21 mouse cellular contexts compared by ENCODE assay signal in genomic region chr10:114972364-114972763, GRCm38 (mm10).
DNase-seq lines count a peak whose midpoint lies in the region; TF ChIP-seq lines count a peak whose summit lies in the region.
"Had no signal": no experiment of that assay in that cellular context is flagged by ENCODE, and none has a peak within 500 bp of the region (broad histone marks: within the 10 kb centered on the region; RNA-seq: fewer than 3 reads in every experiment).

No protein-coding gene starts in this region.

- peak; percentile 40 for DNase-seq in CH12.LX (ENCODE audit: extremely low read depth)
- DNase-seq in brain, adult 2 months (ENCODE audit: low read depth, low spot score), result peak; percentile 54
- peak; percentile 28 for DNase-seq in telencephalon, adult 2 months (ENCODE audit: low read depth, low spot score)
- DNase-seq in limb, embryonic 10.5 days (ENCODE audit: low spot score), result no peak
- DNase-seq in gastrocnemius, postnatal 25 days, result no peak
- DNase-seq: adrenal gland, adult 8-10 months; adrenal gland, postnatal 14 days; adrenal gland, postnatal 36 days; cerebellum, adult 11 months; cerebellum, adult 18-20 months; cerebellum, adult 8-10 months; cerebellum, adult 9-11 months; cerebellum, postnatal 14 days; cerebellum, postnatal 36 days; embryo, embryonic 11 days had no signal

- TF ChIP-seq CTCF in CH12.LX (conservative IDR thresholded peaks at IDR 0.05 in 1 of 2, IDR thresholded peaks at IDR 0.05 in 1 of 2; ENCODE audit: low read depth in 2 of 2, low read length in 2 of 2), result no peak

- no peaks in the 10 kb centered on the region for H3K27me3 ChIP-seq in CH12.LX (replicated peaks)
- H3K27me3 ChIP-seq in limb, embryonic 10.5 days (ENCODE audit: low read depth, poor library complexity, severe bottlenecking), result no peaks in the 10 kb centered on the region
- H3K27me3 ChIP-seq: embryonic facial prominence, embryonic 13.5 days; embryonic facial prominence, embryonic 15.5 days; forebrain, embryonic 12.5 days had no signal

- no peak for TF ChIP-seq RAD21 in CH12.LX (IDR thresholded peaks at IDR 0.05; ENCODE audit: low read depth, low read length)

- H3K9me3 ChIP-seq in CH12.LX (replicated peaks; ENCODE audit: low read length), result no peaks in the 10 kb centered on the region
- H3K9me3 ChIP-seq in limb, embryonic 10.5 days (replicated peaks), result no peaks in the 10 kb centered on the region
- H3K9me3 ChIP-seq: embryonic facial prominence, embryonic 13.5 days; embryonic facial prominence, embryonic 15.5 days; forebrain, embryonic 10.5 days; forebrain, embryonic 12.5 days had no signal

- no peak overlapping the region for H3K4me3 ChIP-seq in CH12.LX (replicated peaks in 1 of 3; ENCODE audit: low read depth in 2 of 3, low read length in 2 of 3, poor library complexity in 1 of 3)
- no peak overlapping the region for H3K4me3 ChIP-seq in limb, embryonic 10.5 days
- H3K4me3 ChIP-seq: embryonic facial prominence, embryonic 13.5 days; embryonic facial prominence, embryonic 15.5 days; erythroblast, embryonic 14.5 days; forebrain, embryonic 10.5 days; forebrain, embryonic 12.5 days had no signal

- H3K27ac ChIP-seq in CH12.LX (ENCODE audit: insufficient read depth, low read depth), result no peak overlapping the region
- no peak overlapping the region for H3K27ac ChIP-seq in limb, embryonic 10.5 days
- H3K27ac ChIP-seq: embryonic facial prominence, embryonic 13.5 days; embryonic facial prominence, embryonic 15.5 days; forebrain, embryonic 10.5 days; forebrain, embryonic 12.5 days had no signal

- H3K4me1 ChIP-seq in CH12.LX (ENCODE audit: control insufficient read depth in 1 of 2, insufficient read depth in 2 of 2), result peaks cover 2 to 12% of the 10 kb centered on the region in 2 experiments; a peak in 2 of 4 replicates
- H3K4me1 ChIP-seq in limb, embryonic 10.5 days, result no peaks in the 10 kb centered on the region
- H3K4me1 ChIP-seq: embryonic facial prominence, embryonic 13.5 days; embryonic facial prominence, embryonic 15.5 days; forebrain, embryonic 10.5 days; forebrain, embryonic 12.5 days had no signal

- dilution Hi-C loops in CH12.LX (cut with MboI; ENCODE audit: extremely low pct_ligation_motif_present, extremely low pct_unique_long_range_greater_than_20kb, low sequenced_read_pairs), result no loop called here

- TF ChIP-seq POLR2A in CH12.LX (IDR thresholded peaks at IDR 0.05; ENCODE audit: low read depth, low read length), result no peak

- no peak overlapping the region for H3K4me2 ChIP-seq in CH12.LX (ENCODE audit: insufficient read depth, low read depth, poor library complexity, severe bottlenecking)
- H3K4me2 ChIP-seq: embryonic facial prominence, embryonic 13.5 days; embryonic facial prominence, embryonic 15.5 days; forebrain, embryonic 12.5 days had no signal

- no peaks in the 10 kb centered on the region for H3K79me2 ChIP-seq in CH12.LX (replicated peaks; ENCODE audit: control insufficient read depth, extremely low read depth, insufficient read depth, poor library complexity, severe bottlenecking)

- 87% methylated on average over 2 of the region's 2 CpGs for WGBS in limb, embryonic 10.5 days

- peak; percentile 28; the same call in 1 of the 2 replicates for TF ChIP-seq EP300 in CH12.LX (IDR thresholded peaks at IDR 0.05; ENCODE audit: low read length)

- H3K36me3 ChIP-seq in CH12.LX (replicated peaks in 1 of 2; ENCODE audit: control insufficient read depth in 1 of 2, insufficient read depth in 1 of 2, low read length in 1 of 2), result no peaks in the 10 kb centered on the region
- H3K36me3 ChIP-seq in limb, embryonic 10.5 days, result no peaks in the 10 kb centered on the region
- H3K36me3 ChIP-seq: embryonic facial prominence, embryonic 13.5 days; embryonic facial prominence, embryonic 15.5 days; forebrain, embryonic 10.5 days; forebrain, embryonic 12.5 days; G1E had no signal

- in situ Hi-C loops in CH12.LX (cut with MboI; ENCODE audit: low pct_ligation_motif_present, low pct_unique_long_range_greater_than_20kb, low sequenced_read_pairs), result no loop called here

- H3K9ac ChIP-seq in CH12.LX (ENCODE audit: insufficient read depth, low read depth), result no peak overlapping the region
- H3K9ac ChIP-seq: embryonic facial prominence, embryonic 13.5 days; embryonic facial prominence, embryonic 15.5 days; forebrain, embryonic 12.5 days had no signal

TF ChIP-seq in CH12.LX, 34 proteins besides CTCF, POLR2A, EP300 and RAD21:
- TF ChIP-seq BHLHE40 (IDR thresholded peaks at IDR 0.05; ENCODE audit: low read depth, low read length) (no peak), TCF12 (IDR thresholded peaks at IDR 0.05; ENCODE audit: low read depth, low read length) (0 out of 2 replicates have a peak, but pooled peaks have one; percentile 26), USF2 (conservative IDR thresholded peaks at IDR 0.05; ENCODE audit: low read depth, low read length) (no peak), UBTF (IDR thresholded peaks at IDR 0.05; ENCODE audit: low read depth, low read length) (no peak), POLR2AphosphoS2 (IDR thresholded peaks at IDR 0.05; ENCODE audit: low read depth, low read length) (no peak), KAT2A (IDR thresholded peaks at IDR 0.05; ENCODE audit: insufficient replicate concordance, low read length) (no peak), CHD1 (IDR thresholded peaks at IDR 0.05; ENCODE audit: low read depth, low read length) (no peak), MEF2A (IDR thresholded peaks at IDR 0.05; ENCODE audit: borderline replicate concordance, low read depth, low read length) (peak; percentile 39; the same call in 1 of the 2 replicates), ZKSCAN1 (IDR thresholded peaks at IDR 0.05; ENCODE audit: borderline replicate concordance, low read depth, low read length) (no peak), TBP (conservative IDR thresholded peaks at IDR 0.05; ENCODE audit: low read depth, low read length) (no peak), HCFC1 (IDR thresholded peaks at IDR 0.05; ENCODE audit: low read depth, low read length) (no peak), E2F4 (IDR thresholded peaks at IDR 0.05; ENCODE audit: insufficient replicate concordance, low read depth, low read length) (no peak), MYC (IDR thresholded peaks at IDR 0.05; ENCODE audit: low read depth, low read length) (no peak), SIN3A (IDR thresholded peaks at IDR 0.05; ENCODE audit: low read length) (no peak), USF1 (IDR thresholded peaks at IDR 0.05; ENCODE audit: low read depth, low read length) (no peak)
TF ChIP-seq in CH12.LX: peak in this region for 2.

Comparison
In these comparisons a context has a peak if more than half of its experiments do, and no peak if none do; other contexts are left out.
1. DNase-seq: peak in CH12.LX (single experiment), brain, adult 2 months (single experiment) and telencephalon, adult 2 months (single experiment); none in limb, embryonic 10.5 days (single experiment) and gastrocnemius, postnatal 25 days (single experiment).